Mouse (Mus musculus) C2C12 (cell line): ENCODE results near the gene Pde10a.

Source experiments
- CEBPB ChIP-seq: IDR thresholded peaks from one replicate; pipeline ENCODE4 v1.6.1; 2011; ENCODE audit warnings: low read depth, mild to moderate bottlenecking, control low read depth, moderate library complexity
- CTCF ChIP-seq: IDR thresholded peaks from one replicate; pipeline ENCODE4 v1.5.1; 2011; ENCODE audit not compliant: control insufficient read depth, insufficient read depth, insufficient read length
- FOSL1 ChIP-seq: IDR thresholded peaks from one replicate; pipeline ENCODE4 v1.8.0; 2011; ENCODE audit warnings: mild to moderate bottlenecking, low read length; ENCODE audit not compliant: poor library complexity, insufficient read depth, severe bottlenecking
- MAX ChIP-seq: IDR thresholded peaks from one replicate; pipeline ENCODE4 v1.6.1; 2011; ENCODE audit warnings: mild to moderate bottlenecking, control low read depth
- MYOD1 ChIP-seq: IDR thresholded peaks from one replicate; pipeline ENCODE4 v1.6.1; 2011; ENCODE audit warnings: low read depth; ENCODE audit not compliant: control insufficient read depth, insufficient read length
- USF1 ChIP-seq: IDR thresholded peaks from one replicate; pipeline ENCODE4 v1.6.1; 2011; ENCODE audit warnings: low read depth, mild to moderate bottlenecking, control low read depth, moderate library complexity

GRCm38 (mm10) chr17:8729808-8730207, 204.6 kb downstream of the Pde10a start:
- TF ChIP-seq CTCF (no peak), USF1 (no peak), MYOD1 (no peak), CEBPB (no peak), FOSL1 (no peak), MAX (no peak)
